Mouse (Mus musculus) adrenal gland, postnatal 25 days (tissue): ENCODE results near the gene Gm3646. TPM values are rescaled to one million over a fixed set of nuclear protein-coding genes. Genes with fewer than 3 reads are reported as not detected.
A peak's percentile ranks its signal among the peaks of the same experiment; 100 is the strongest.

Source experiments
- DNase-seq: peaks from one replicate; pipeline ENCODE4 v3.0.0; 2021; ENCODE audit warnings: mixed read lengths
- long read RNA-seq: library from polyadenylated mRNA; stranded (forward); transcript quantifications from one replicate; pipeline ENCODE4 v2.0.0, GENCODE M21; 2021
- total RNA-seq: library from RNA; stranded (reverse); gene quantifications from 2 replicates; pipeline ENCODE4 v1.2.3, GENCODE M21; 2021

The Gm3646 gene
- total RNA-seq, result not detected in 2 replicates
- long read RNA-seq, result 0 reads

- peak; percentile 34 for DNase-seq
These were observed at the start of gene Gm3646 for GRCm38 (mm10) chr1:39805243-39805979. TSS of gene Gm3646 (minus strand) at chr1:39805332.

- no peak for DNase-seq
These were observed 41.9 kb upstream of the Gm3646 start for GRCm38 (mm10) chr1:39847066-39847465.

GRCm38 (mm10) chr1:39846031-39846550 is 41.0 kb upstream of the Gm3646 start:
- no peak for DNase-seq

- no peak for DNase-seq
These were observed 38.2 kb upstream of the Gm3646 start for GRCm38 (mm10) chr1:39843328-39843727.

- no peak for DNase-seq
These were observed 37.3 kb upstream of the Gm3646 start for GRCm38 (mm10) chr1:39842218-39843007.

- DNase-seq, result no peak
These were observed 35.7 kb upstream of the Gm3646 start for GRCm38 (mm10) chr1:39840856-39841255.

GRCm38 (mm10) chr1:39839838-39840237 is 34.7 kb upstream of the Gm3646 start:
- no peak for DNase-seq

GRCm38 (mm10) chr1:39839217-39839616 is 34.1 kb upstream of the Gm3646 start:
- DNase-seq, result no peak

- no peak for DNase-seq
These were observed 33.5 kb upstream of the Gm3646 start for GRCm38 (mm10) chr1:39838487-39839169.

- no peak for DNase-seq
These were observed 26.5 kb upstream of the Gm3646 start for GRCm38 (mm10) chr1:39831594-39832039.

- no peak for DNase-seq
These were observed 25.9 kb upstream of the Gm3646 start for GRCm38 (mm10) chr1:39830786-39831593.

GRCm38 (mm10) chr1:39824902-39825301 is 19.8 kb upstream of the Gm3646 start:
- DNase-seq, result no peak

GRCm38 (mm10) chr1:39824240-39824639 is 19.1 kb upstream of the Gm3646 start:
- DNase-seq, result no peak

GRCm38 (mm10) chr1:39819596-39819995 is 14.5 kb upstream of the Gm3646 start:
- DNase-seq, result peak; percentile 10

GRCm38 (mm10) chr1:39815766-39816165 is 10.6 kb upstream of the Gm3646 start:
- no peak for DNase-seq

GRCm38 (mm10) chr1:39813067-39813466 is 7.9 kb upstream of the Gm3646 start:
- DNase-seq, result no peak

GRCm38 (mm10) chr1:39804789-39805188 is 343 bp downstream of the Gm3646 start:
- DNase-seq, result no peak

- DNase-seq, result no peak
These were observed 2.2 kb downstream of the Gm3646 start for GRCm38 (mm10) chr1:39802946-39803345.

GRCm38 (mm10) chr1:39797496-39797895 is 7.6 kb downstream of the Gm3646 start:
- no peak for DNase-seq

GRCm38 (mm10) chr1:39796765-39797164 is 8.4 kb downstream of the Gm3646 start:
- no peak for DNase-seq

GRCm38 (mm10) chr1:39784632-39785031 is 20.5 kb downstream of the Gm3646 start:
- no peak for DNase-seq

GRCm38 (mm10) chr1:39781835-39782234 is 23.3 kb downstream of the Gm3646 start:
- no peak for DNase-seq
